Mouse (Mus musculus) layer of hippocampus, adult 9-11 months (tissue): ENCODE results near the gene Slc2a13.

ENCODE experiments used
- DNase-seq: peaks from one replicate; pipeline ENCODE4 v3.0.0; 2022

The Slc2a13 gene

GRCm38 (mm10) chr15:91260578-91260977 lies 312.5 kb downstream of the Slc2a13 start:
- no peak for DNase-seq

DNA sequence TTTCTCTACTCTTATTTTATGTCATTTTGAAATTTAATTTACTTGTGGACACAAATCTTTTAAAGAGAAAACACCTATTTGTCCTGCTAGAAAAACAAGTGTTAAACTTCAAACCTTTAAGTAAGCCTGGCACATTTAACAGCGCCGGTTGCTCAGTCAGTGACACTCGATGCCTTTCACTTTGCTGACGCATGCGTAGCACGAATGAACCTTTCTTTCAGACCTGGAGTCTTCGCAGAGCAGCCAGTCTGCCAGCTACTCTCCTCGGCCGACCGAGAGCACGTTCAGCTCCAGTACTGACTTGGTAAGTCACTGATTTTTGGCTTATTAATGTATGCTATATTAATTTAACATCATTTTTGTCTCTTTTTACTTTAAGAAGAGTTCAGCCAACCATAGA lies 315.9 kb downstream of the Slc2a13 start:
- DNase-seq = no peak

DNA sequence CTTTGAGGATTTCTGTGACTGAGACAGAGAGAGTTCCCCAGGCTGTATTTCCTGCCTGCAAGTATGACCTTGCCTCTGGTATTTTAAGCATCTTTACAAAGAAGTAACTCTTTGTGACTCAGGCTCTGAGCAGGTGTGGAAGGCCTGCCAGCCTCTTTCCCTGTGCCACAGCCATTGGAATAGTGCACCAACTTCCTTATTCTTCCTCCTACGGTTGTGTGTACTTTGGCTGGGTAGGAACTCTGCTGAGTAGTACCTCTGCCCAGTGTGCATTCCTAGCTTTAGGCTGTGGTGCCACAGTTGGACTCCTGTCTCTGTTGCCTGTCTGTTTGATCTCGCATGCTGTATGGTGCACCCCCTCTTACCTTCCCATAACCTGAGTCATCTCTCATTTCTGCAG lies 317.8 kb downstream of the Slc2a13 start:
- no peak for DNase-seq

DNA sequence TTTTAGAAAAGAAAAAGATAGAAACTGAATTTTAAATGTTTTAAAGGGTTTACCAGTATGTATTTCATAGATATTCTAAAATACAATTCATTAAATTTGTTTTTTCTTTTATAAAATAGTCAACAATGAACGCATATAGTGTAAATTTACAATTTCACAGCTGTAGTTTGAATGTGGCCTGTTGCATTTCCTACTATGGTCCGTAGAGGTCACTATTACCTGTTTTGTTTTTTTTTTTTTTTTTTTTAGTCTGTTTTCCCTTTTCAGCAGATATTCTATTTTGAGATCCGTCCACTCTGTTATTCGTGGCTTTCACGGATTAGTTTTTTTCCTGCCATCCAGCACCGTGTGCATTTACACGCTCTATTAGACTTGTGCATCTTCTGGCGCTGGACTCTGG lies 320.1 kb downstream of the Slc2a13 start:
- no peak for DNase-seq

DNA sequence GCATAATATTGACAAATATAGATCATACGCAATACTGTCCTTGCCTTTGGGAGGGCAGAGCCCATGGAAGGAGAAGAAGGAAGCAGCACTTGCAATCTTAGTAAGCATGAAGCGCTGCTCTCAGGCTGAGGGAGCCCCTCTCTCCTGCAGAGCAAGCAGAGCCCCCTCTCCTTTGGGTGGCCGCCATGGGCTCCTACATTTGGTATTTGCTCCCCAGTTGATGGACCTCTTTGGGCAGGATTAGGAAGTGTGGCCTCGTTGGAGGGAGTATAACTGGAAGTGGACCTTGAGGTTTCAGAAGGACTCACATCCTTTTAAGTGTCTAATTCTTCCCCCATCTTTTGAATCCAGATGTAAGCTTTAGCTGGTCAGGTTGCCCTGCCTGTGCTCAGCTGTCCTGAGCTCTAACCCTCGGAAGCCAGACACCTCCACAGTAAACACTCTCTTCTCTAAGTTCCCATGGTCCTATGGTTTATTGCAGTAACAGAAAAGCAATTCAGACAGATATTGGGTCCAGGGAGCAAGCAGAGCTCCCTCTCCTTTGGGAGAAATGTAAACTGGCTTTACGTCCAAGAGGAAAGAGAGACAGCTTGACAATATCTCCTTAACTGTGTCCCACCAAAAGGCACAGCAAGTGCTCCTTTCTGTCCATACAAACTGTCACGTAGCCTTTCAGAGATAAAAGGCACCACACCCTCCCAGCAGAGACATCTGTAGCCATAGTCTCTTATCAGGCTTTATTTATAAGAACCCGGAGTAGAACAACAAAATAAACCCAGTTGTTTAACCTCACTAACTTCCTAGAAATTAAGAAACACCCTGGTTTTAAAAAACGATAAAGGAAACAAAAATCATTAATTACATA lies 321.3 kb downstream of the Slc2a13 start:
- DNase-seq = no peak

- no peak for DNase-seq
Observed at GRCm38 (mm10) chr15:91250815-91251214, 322.2 kb downstream of the Slc2a13 start.

- DNase-seq = no peak
Observed at GRCm38 (mm10) chr15:91240683-91241335, 332.3 kb downstream of the Slc2a13 start.

DNA sequence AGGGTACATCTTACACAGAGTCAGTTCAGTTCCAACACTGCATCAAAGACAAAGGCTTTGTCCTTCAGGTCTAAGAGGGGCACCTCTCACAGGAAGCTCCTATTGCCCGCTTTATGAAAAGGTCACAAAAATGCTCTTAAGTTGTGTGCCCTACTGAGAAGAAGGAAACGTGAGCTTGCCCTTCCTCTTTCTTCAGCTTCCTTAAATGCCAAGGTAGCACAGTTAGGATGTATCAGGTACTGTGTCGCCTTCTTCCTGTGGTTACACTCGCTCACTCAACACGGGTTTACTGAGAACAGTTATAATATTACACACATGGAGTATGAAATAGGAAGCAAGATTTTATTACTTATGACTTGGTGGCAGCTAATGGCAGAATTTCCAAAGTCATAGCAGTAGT lies 335.8 kb downstream of the Slc2a13 start:
- DNase-seq = no peak
